Mouse (Mus musculus) cerebellum, adult 2 months (tissue): ENCODE results near the gene Lcn3.

ENCODE experiments used
- CTCF ChIP-seq: fragments of 200-500 bp; IDR thresholded peaks from 2 replicates; pipeline ENCODE4 v1.5.1; 2011; ENCODE audit warnings: low read depth, mild to moderate bottlenecking, control low read depth, low read length, moderate library complexity, borderline replicate concordance; ENCODE audit not compliant: insufficient read depth
- POLR2A ChIP-seq: fragments of 200-500 bp; IDR thresholded peaks from 2 replicates; pipeline ENCODE4 v1.6.1; 2011; ENCODE audit warnings: low read length, control low read depth, borderline replicate concordance; ENCODE audit not compliant: insufficient read depth

GRCm38 (mm10) chr2:25789092-25789491 is 23.7 kb downstream of the Lcn3 start:
- TF ChIP-seq CTCF (no peak), POLR2A (no peak)
